Mouse (Mus musculus): ENCODE measurements around the gene Acadsb. TPM values are rescaled to one million over a fixed set of nuclear protein-coding genes. Genes with fewer than 3 reads are reported as not detected.

The Acadsb gene
- total RNA-seq, 1 experiment from 2014 or later, result 536 TPM

DNA sequence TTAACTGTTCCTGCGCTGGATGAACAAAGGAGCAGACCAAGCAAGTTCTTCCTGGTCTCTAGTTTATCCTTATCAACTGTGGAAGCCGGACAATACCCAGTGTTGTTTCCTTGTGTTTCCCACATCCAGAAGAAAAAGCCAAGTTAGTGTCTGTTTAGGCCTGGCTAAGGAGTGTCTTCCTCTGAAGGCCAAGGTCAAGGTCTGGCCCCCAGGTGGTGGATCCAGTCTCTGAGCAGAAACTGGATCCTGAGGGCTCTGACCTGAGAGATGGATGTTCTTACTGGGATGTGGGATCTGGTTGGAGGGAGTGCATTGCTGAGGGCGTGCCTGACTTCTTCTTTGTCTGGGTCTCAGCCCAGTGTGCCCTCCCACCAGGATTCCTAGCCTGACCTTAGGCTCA is 55.3 kb downstream of the Acadsb start:
- no peak for DNase-seq

DNA sequence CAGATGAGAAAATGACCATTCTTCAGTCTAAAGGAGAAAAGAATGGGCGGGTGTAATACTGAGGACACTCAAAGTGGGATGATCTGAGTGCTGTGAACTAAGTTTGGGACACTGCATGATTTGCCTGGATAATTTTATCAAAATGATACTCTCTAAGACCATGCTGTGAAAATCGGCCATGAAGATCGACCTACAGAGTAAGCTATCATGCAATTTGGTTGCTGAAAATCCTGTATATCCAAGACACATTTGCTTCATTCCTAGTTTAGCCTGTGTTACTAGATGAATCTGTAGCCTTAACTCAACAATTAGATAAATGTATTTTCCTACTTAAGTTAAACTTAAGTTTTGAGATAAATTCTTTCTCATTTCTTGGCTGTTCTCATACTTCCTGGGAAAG is 56.9 kb downstream of the Acadsb start:
- DNase-seq, result no peak

DNA sequence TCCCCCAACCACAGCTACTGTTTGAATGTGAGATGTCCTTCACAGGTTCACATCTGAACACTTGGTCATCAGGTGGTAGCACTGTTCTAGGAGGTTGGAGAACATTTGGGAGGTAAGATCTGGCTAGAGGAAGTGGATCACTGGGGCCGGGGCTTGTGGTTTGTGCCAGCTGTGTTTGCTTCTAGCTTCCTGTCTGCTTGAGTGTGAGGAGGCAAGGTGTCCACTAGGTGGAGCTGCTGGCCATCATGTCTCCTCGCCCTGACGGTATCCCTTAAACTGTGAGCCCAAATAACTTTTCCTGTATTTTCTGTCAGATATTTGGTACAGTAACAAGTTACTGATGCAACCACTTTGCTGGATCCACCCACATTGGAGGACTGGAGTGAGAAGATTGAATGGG is 59.1 kb downstream of the Acadsb start:
- no peak for DNase-seq

DNA sequence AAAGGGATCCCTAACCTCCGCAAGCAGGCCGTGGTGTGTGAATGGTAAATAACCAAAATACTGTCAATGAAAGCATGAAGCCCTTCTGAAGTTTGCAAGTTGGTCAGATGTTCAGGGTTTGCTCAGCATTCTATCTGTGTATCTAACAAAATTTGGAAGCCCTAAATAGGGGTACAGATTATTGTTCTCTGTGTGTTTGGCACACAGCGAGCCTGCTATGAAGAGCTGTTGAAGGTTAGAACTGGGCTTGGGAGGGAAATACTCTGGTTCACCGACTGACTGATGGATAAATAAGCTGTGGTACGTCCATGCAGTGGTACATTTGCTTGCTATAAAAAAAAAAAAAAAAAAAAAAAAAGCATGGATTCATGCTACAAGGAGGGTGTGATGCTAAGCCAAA is 61.1 kb downstream of the Acadsb start:
- no peak for DNase-seq

DNA sequence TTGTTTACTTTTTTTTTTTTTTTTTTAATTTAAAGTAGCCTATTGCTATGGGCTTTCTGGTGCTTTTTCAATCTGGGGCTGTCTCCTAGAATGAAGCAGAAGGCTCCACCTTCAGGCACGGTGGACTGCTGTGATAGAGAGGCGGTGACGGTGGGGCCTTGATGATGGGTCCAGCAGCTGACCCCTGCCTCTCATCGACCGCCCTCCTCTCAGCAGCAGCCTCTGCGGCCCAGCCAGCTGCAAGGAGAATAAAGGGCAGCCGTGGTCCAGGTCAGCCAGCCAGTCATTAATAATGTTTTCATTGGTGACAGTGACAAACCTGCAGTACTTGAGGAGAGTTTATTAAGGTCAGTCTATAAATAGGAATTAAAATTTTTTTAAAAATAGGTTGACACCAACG is 66.7 kb downstream of the Acadsb start:
- DNase-seq, result no peak

DNA sequence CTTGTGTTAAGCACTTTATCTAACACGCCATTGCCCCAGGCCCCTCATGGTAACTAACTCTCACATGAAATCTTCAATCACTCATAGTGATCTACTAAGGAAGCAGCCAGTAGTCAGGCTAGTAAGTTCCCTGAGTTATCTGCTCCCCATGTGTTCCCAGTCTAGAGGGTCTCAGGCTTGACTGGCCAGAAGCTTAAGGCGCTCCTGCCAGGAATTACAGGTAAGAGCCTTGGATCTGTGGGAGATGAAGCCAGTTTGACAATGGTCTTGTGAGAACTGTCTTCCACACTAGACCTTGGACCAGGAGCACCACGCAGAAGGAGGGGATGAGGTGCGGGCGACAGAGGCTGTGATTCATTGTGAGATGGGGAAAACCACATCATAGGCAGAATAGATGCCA is 68.0 kb downstream of the Acadsb start:
- DNase-seq, result no peak

Other genes starting within 250 kb of the Acadsb start
- gene 5430419D17Rik, start 236.2 kb upstream of the Acadsb start, total RNA-seq (2021), result not detected in 2 replicates
- not detected in 2 replicates for gene Cuzd1, start 88.3 kb upstream of the Acadsb start, total RNA-seq (2021)
- gene Fam24b, start 81.1 kb upstream of the Acadsb start, total RNA-seq (2021), result not detected in 2 replicates
- not detected in 2 replicates for gene Fam24a, start 76.7 kb upstream of the Acadsb start, total RNA-seq (2021)
- gene 2310057M21Rik, start 47.8 kb upstream of the Acadsb start, total RNA-seq (2021), result 10.3 and 14.3 TPM in 2 replicates
- gene Pstk, start 39.5 kb upstream of the Acadsb start, total RNA-seq (2021), result 22.7 and 31.2 TPM in 2 replicates
- gene Ikzf5, start 80 bp upstream of the Acadsb start, total RNA-seq (2021), result 21.3 and 36.7 TPM in 2 replicates
- gene Hmx3, start 132.3 kb downstream of the Acadsb start, total RNA-seq (2021), result not detected in 2 replicates
- not detected in 2 replicates for gene Hmx2, start 138.2 kb downstream of the Acadsb start, total RNA-seq (2021)
- 79.0 and 81.7 TPM in 2 replicates for gene Bub3, start 149.6 kb downstream of the Acadsb start, total RNA-seq (2021)

Data from adrenal gland, postnatal 25 days (tissue).